10 mouse cellular contexts compared by ENCODE assay signal in genomic region chr17:12740317-12740716, GRCm38 (mm10). TPM values are rescaled to one million over a fixed set of nuclear protein-coding genes. Genes with fewer than 3 reads are reported as not detected.
A peak's percentile ranks its signal among the peaks of the same experiment; 100 is the strongest.
DNase-seq lines count a peak whose midpoint lies in the region; ATAC-seq and TF ChIP-seq lines count a peak whose summit lies in the region.
"Had no signal": no experiment of that assay in that cellular context is flagged by ENCODE, and none has a peak within 500 bp of the region (broad histone marks: within the 10 kb centered on the region; RNA-seq: fewer than 3 reads in every experiment).

No protein-coding gene starts in this region.

- no peak for TF ChIP-seq CTCF in left cerebral cortex, adult 2 months (IDR thresholded peaks at IDR 0.05)

- intact Hi-C loops in left cerebral cortex, adult 2 months (cut with DNase I) = no loop called here

- H3K27ac ChIP-seq in left cerebral cortex, adult 2 months = 0 out of 2 replicates have a peak overlapping the region, but pooled peaks have one; percentile 24
- peak overlapping the region; percentile 87 for H3K27ac ChIP-seq in embryonic facial prominence, embryonic 15.5 days (replicated peaks)
- peak overlapping the region; percentile 63; the same call in 1 of the 2 replicates for H3K27ac ChIP-seq in limb, embryonic 14.5 days (replicated peaks; ENCODE audit: low read depth, low read length)
- H3K27ac ChIP-seq in stomach, embryonic 16.5 days (ENCODE audit: low read length) = peak overlapping the region; percentile 91
- H3K27ac ChIP-seq in neural tube, embryonic 15.5 days (replicated peaks) = no peak overlapping the region
- H3K27ac ChIP-seq: neural tube, embryonic 13.5 days had no signal

- DNase-seq in left cerebral cortex, adult 2 months (ENCODE audit: extremely low spot score in 1 of 2, low spot score in 2 of 2) = no peak
- no peak for DNase-seq in left cerebral cortex, adult 18-20 months (ENCODE audit: low spot score in 2 of 2)
- no peak for DNase-seq in limb, embryonic 14.5 days (ENCODE audit: low spot score)
- no peak for DNase-seq in frontal cortex, postnatal 14 days (ENCODE audit: low spot score in 2 of 2)
- DNase-seq in urinary bladder, adult 18-20 months (ENCODE audit: low spot score in 2 of 2) = no peak
- DNase-seq: left cerebral cortex, postnatal 4 days had no signal

- 50% methylated on average over 2 of the region's 2 CpGs for WGBS in embryonic facial prominence, embryonic 15.5 days
- WGBS in limb, embryonic 14.5 days = 24% methylated on average over 2 of the region's 2 CpGs
- WGBS in stomach, embryonic 16.5 days = 30% methylated on average over 2 of the region's 2 CpGs
- WGBS in neural tube, embryonic 15.5 days = 76% methylated on average over 2 of the region's 2 CpGs

- H3K9me3 ChIP-seq in embryonic facial prominence, embryonic 15.5 days (replicated peaks) = peaks cover 12% of the 10 kb centered on the region
- peaks cover 44% of the 10 kb centered on the region for H3K9me3 ChIP-seq in limb, embryonic 14.5 days (ENCODE audit: control insufficient read depth, low read length)
- peaks cover 27% of the 10 kb centered on the region for H3K9me3 ChIP-seq in stomach, embryonic 16.5 days (replicated peaks; ENCODE audit: control insufficient read depth, low read length)
- H3K9me3 ChIP-seq in neural tube, embryonic 15.5 days (replicated peaks) = peaks cover 15% of the 10 kb centered on the region

- ATAC-seq in embryonic facial prominence, embryonic 15.5 days (ENCODE audit: insufficient number of reproducible peaks, low FRiP score, low TSS enrichment, low read depth) = no peak
- no peak for ATAC-seq in limb, embryonic 14.5 days (ENCODE audit: low FRiP score, low read depth)
- ATAC-seq in stomach, embryonic 16.5 days (ENCODE audit: insufficient read depth, low FRiP score) = peak; percentile 61
- no peak for ATAC-seq in neural tube, embryonic 15.5 days (ENCODE audit: low FRiP score)

- no peak overlapping the region for H3K4me2 ChIP-seq in embryonic facial prominence, embryonic 15.5 days (replicated peaks)
- no peak overlapping the region; the same call in 1 of the 2 replicates for H3K4me2 ChIP-seq in limb, embryonic 14.5 days (replicated peaks; ENCODE audit: low read depth, low read length, severe bottlenecking)
- no peak overlapping the region for H3K4me2 ChIP-seq in stomach, embryonic 16.5 days (ENCODE audit: low read depth, low read length)
- no peak overlapping the region for H3K4me2 ChIP-seq in neural tube, embryonic 15.5 days

- TF ChIP-seq POLR2A in limb, embryonic 14.5 days (IDR thresholded peaks at IDR 0.05; ENCODE audit: borderline replicate concordance, extremely low read depth, insufficient read depth, insufficient read length) = no peak

- peaks cover 39% of the 10 kb centered on the region for H3K4me1 ChIP-seq in embryonic facial prominence, embryonic 15.5 days
- peaks cover 50% of the 10 kb centered on the region for H3K4me1 ChIP-seq in limb, embryonic 14.5 days (ENCODE audit: control insufficient read depth, insufficient read depth, low read length)
- H3K4me1 ChIP-seq in stomach, embryonic 16.5 days (ENCODE audit: control insufficient read depth, insufficient read depth, low read length) = peaks cover 37% of the 10 kb centered on the region
- H3K4me1 ChIP-seq in neural tube, embryonic 15.5 days = 0 out of 2 replicates have a peak, but pooled peaks cover 4% of the 10 kb centered on the region

- peaks cover 56% of the 10 kb centered on the region for H3K36me3 ChIP-seq in embryonic facial prominence, embryonic 15.5 days
- H3K36me3 ChIP-seq in limb, embryonic 14.5 days (ENCODE audit: control insufficient read depth, insufficient read depth, low read length) = peaks cover 77% of the 10 kb centered on the region
- H3K36me3 ChIP-seq in stomach, embryonic 16.5 days (ENCODE audit: control insufficient read depth, insufficient read depth, low read length) = peaks cover 43% of the 10 kb centered on the region
- peaks cover 52% of the 10 kb centered on the region for H3K36me3 ChIP-seq in neural tube, embryonic 15.5 days

- H3K9ac ChIP-seq in embryonic facial prominence, embryonic 15.5 days = no peak overlapping the region
- no peak overlapping the region for H3K9ac ChIP-seq in limb, embryonic 14.5 days (ENCODE audit: low read depth, low read length, severe bottlenecking)
- H3K9ac ChIP-seq in stomach, embryonic 16.5 days (ENCODE audit: low read length) = no peak overlapping the region
- no peak overlapping the region for H3K9ac ChIP-seq in neural tube, embryonic 15.5 days (replicated peaks)
- H3K9ac ChIP-seq: neural tube, embryonic 13.5 days had no signal

- no peaks in the 10 kb centered on the region for H3K27me3 ChIP-seq in embryonic facial prominence, embryonic 15.5 days
- no peaks in the 10 kb centered on the region for H3K27me3 ChIP-seq in limb, embryonic 14.5 days (ENCODE audit: control insufficient read depth, insufficient read depth, low read length)
- no peaks in the 10 kb centered on the region for H3K27me3 ChIP-seq in stomach, embryonic 16.5 days (ENCODE audit: control insufficient read depth, insufficient read depth, low read length)
- no peaks in the 10 kb centered on the region for H3K27me3 ChIP-seq in neural tube, embryonic 15.5 days (replicated peaks)
- H3K27me3 ChIP-seq: neural tube, embryonic 13.5 days had no signal

- H3K4me3 ChIP-seq in left cerebral cortex, adult 2 months = no peak overlapping the region
- no peak overlapping the region for H3K4me3 ChIP-seq in embryonic facial prominence, embryonic 15.5 days (replicated peaks)
- H3K4me3 ChIP-seq in limb, embryonic 14.5 days (replicated peaks; ENCODE audit: low read length) = no peak overlapping the region
- no peak overlapping the region for H3K4me3 ChIP-seq in stomach, embryonic 16.5 days (replicated peaks; ENCODE audit: low read length)
- no peak overlapping the region for H3K4me3 ChIP-seq in neural tube, embryonic 15.5 days (replicated peaks)

RNA-seq across cellular contexts. Expression of gene Igf2r, which starts 29.1 kb away (rescaled TPM):
- total RNA-seq in left cerebral cortex, adult 2 months (2021) = 10 to 100 TPM; 29.1 to 29.3 TPM
- 10 to 100 TPM; 26.9 to 27.0 TPM for total RNA-seq in left cerebral cortex, adult 18-20 months (2021)
- 39.8 and 44.2 TPM in 2 replicates for polyA plus RNA-seq in embryonic facial prominence, embryonic 15.5 days (2015; fragmentation: Nextera tagmentation; extraction: Ambion mirVana)
- 97.3 and 99.6 TPM in 2 replicates for polyA plus RNA-seq in limb, embryonic 14.5 days (2012; rRNA removed)
- polyA plus RNA-seq in limb, embryonic 14.5 days (2014; fragmentation: Nextera tagmentation; extraction: Ambion mirVana) = 60.6 and 62.4 TPM in 2 replicates
- 38.6 and 39.3 TPM in 2 replicates for polyA plus RNA-seq in stomach, embryonic 16.5 days (2015; fragmentation: Nextera tagmentation; extraction: Ambion mirVana)
- 10.1 and 12.6 TPM in 2 replicates for polyA plus RNA-seq in neural tube, embryonic 15.5 days (2015; fragmentation: Nextera tagmentation; extraction: Ambion mirVana)
